Mouse (Mus musculus) MEL (cell line): ENCODE measurements around the gene Alg12. TPM values are rescaled to one million over a fixed set of nuclear protein-coding genes. Genes with fewer than 3 reads are reported as not detected.

Experiments used
- DNase-seq: peaks from one replicate; pipeline ENCODE4 v3.0.0; 2011; ENCODE audit warnings: low read depth, low spot score
- H3K27ac ChIP-seq: 2 replicates; pipeline ENCODE4 v1.5.1; 2012; ENCODE audit warnings: low read depth, mild to moderate bottlenecking, control low read depth, low read length, moderate library complexity; ENCODE audit not compliant: control insufficient read depth
- H3K27me3 ChIP-seq, 2 experiments: fragments of 150-350 bp in 1 of 2; sonication (generic) in 1 of 2; 2 replicates each; pipeline ENCODE4 v1.6.1; 2012; ENCODE audit warnings: low read length in 2 of 2, mild to moderate bottlenecking in 2 of 2, improper control_type of control experiment in 1 of 2, moderate library complexity in 1 of 2; ENCODE audit not compliant: insufficient read depth in 2 of 2, control insufficient read depth in 1 of 2
- H3K36me3 ChIP-seq, 2 experiments: 2 replicates each; pipeline ENCODE4 v1.6.1; 2012 to 2014; ENCODE audit warnings: low read length in 2 of 2, improper control_type of control experiment in 1 of 2, inconsistent platforms in 1 of 2, mild to moderate bottlenecking in 1 of 2; ENCODE audit not compliant: insufficient read depth in 2 of 2, control insufficient read depth in 1 of 2
- H3K4me1 ChIP-seq, 2 experiments: fragments of 150-350 bp in 1 of 2; sonication (generic) in 1 of 2; 2 replicates each; pipeline ENCODE4 v1.6.1; 2012; ENCODE audit warnings: low read length in 2 of 2, improper control_type of control experiment in 1 of 2, mild to moderate bottlenecking in 1 of 2; ENCODE audit not compliant: insufficient read depth in 2 of 2, control insufficient read depth in 1 of 2
- H3K4me3 ChIP-seq, 2 experiments: fragments of 150-350 bp in 1 of 2; sonication (generic) in 1 of 2; 2 replicates each; pipeline ENCODE4 v1.5.1; 2012; ENCODE audit warnings: low read depth in 2 of 2, low read length in 2 of 2, mild to moderate bottlenecking in 2 of 2, moderate library complexity in 2 of 2, control low read depth in 1 of 2, improper control_type of control experiment in 1 of 2; ENCODE audit not compliant: control insufficient read depth in 1 of 2, insufficient read depth in 1 of 2
- H3K79me2 ChIP-seq: 2 replicates; pipeline ENCODE4 v1.6.1; 2012; ENCODE audit warnings: mild to moderate bottlenecking, low read length, moderate library complexity; ENCODE audit not compliant: control insufficient read depth, poor library complexity, insufficient read depth
- H3K9ac ChIP-seq: 2 replicates; pipeline ENCODE4 v1.6.1; 2012; ENCODE audit warnings: low read depth, mild to moderate bottlenecking, control low read depth, low read length, moderate library complexity; ENCODE audit not compliant: control insufficient read depth, poor library complexity, severe bottlenecking
- H3K9me3 ChIP-seq: fragments of 150-350 bp; sonication (generic); replicated peaks from 2 replicates; pipeline ENCODE4 v1.6.1; 2012; ENCODE audit warnings: mild to moderate bottlenecking, low read length, improper control_type of control experiment, moderate library complexity; ENCODE audit not compliant: insufficient read depth
- CHD1 ChIP-seq: IDR thresholded peaks from 2 replicates; pipeline ENCODE4 v1.6.1; 2012; ENCODE audit warnings: low read depth, mild to moderate bottlenecking, inconsistent platforms, low read length, improper control_type of control experiment
- CHD2 ChIP-seq: IDR thresholded peaks from 2 replicates; pipeline ENCODE4 v1.6.1; 2011; ENCODE audit warnings: low read length, improper control_type of control experiment
- E2F4 ChIP-seq: IDR thresholded peaks from 2 replicates; pipeline ENCODE4 v1.6.1; 2011; ENCODE audit warnings: low read depth, low read length, improper control_type of control experiment, borderline replicate concordance
- EP300 ChIP-seq, 2 experiments: IDR thresholded peaks; 2 replicates each; pipeline ENCODE4 v1.6.1; 2011; ENCODE audit warnings: improper control_type of control experiment in 2 of 2, low read length in 2 of 2, low read depth in 1 of 2, mild to moderate bottlenecking in 1 of 2
- GABPA ChIP-seq: IDR thresholded peaks from 2 replicates; pipeline ENCODE4 v1.6.1; 2012; ENCODE audit warnings: low read depth, mild to moderate bottlenecking, inconsistent platforms, low read length, improper control_type of control experiment, moderate library complexity
- GATA1 ChIP-seq: IDR thresholded peaks from 2 replicates; pipeline ENCODE4 v1.6.1; 2011; ENCODE audit warnings: low read depth, low read length, improper control_type of control experiment
- HCFC1 ChIP-seq: IDR thresholded peaks from 2 replicates; pipeline ENCODE4 v1.6.1; 2012; ENCODE audit warnings: low read depth, mild to moderate bottlenecking, inconsistent platforms, low read length, improper control_type of control experiment, moderate library complexity
- KAT2A ChIP-seq: conservative IDR thresholded peaks from 2 replicates; pipeline ENCODE4 v1.6.1; 2012; ENCODE audit warnings: low read depth, low read length, improper control_type of control experiment, inconsistent platforms
- MAX ChIP-seq: IDR thresholded peaks from 2 replicates; pipeline ENCODE4 v1.6.1; 2011; ENCODE audit warnings: low read length, improper control_type of control experiment
- MAZ ChIP-seq: IDR thresholded peaks from 2 replicates; pipeline ENCODE4 v1.6.1; 2012; ENCODE audit warnings: low read depth, mild to moderate bottlenecking, inconsistent platforms, low read length, improper control_type of control experiment
- MEF2A ChIP-seq: IDR thresholded peaks from 2 replicates; pipeline ENCODE4 v1.6.1; 2014; ENCODE audit warnings: low read depth, mild to moderate bottlenecking, inconsistent platforms, low read length, improper control_type of control experiment; ENCODE audit not compliant: poor library complexity, insufficient replicate concordance, severe bottlenecking; ENCODE audit errors: extremely low read depth
- MYB ChIP-seq: IDR thresholded peaks from 2 replicates; pipeline ENCODE4 v1.6.1; 2011; ENCODE audit warnings: mild to moderate bottlenecking, low read depth, low read length, improper control_type of control experiment
- NELFE ChIP-seq: IDR thresholded peaks from 2 replicates; pipeline ENCODE4 v1.6.1; 2011; ENCODE audit warnings: low read depth, low read length, improper control_type of control experiment
- NRF1 ChIP-seq: IDR thresholded peaks from 2 replicates; pipeline ENCODE4 v1.6.1; 2014; ENCODE audit warnings: low read depth, mild to moderate bottlenecking, inconsistent platforms, low read length, improper control_type of control experiment, moderate library complexity; ENCODE audit not compliant: poor library complexity, insufficient read depth, severe bottlenecking
- POLR2A ChIP-seq, 2 experiments: IDR thresholded peaks; 2 replicates each; pipeline ENCODE4 v1.6.1; 2011 to 2012; ENCODE audit warnings: low read length in 2 of 2, mild to moderate bottlenecking in 2 of 2, control low read depth in 1 of 2, improper control_type of control experiment in 1 of 2, low read depth in 1 of 2, moderate library complexity in 1 of 2; ENCODE audit not compliant: control insufficient read depth in 1 of 2, insufficient read depth in 1 of 2, poor library complexity in 1 of 2
- POLR2AphosphoS2 ChIP-seq: IDR thresholded peaks from 2 replicates; pipeline ENCODE4 v1.6.1; 2011; ENCODE audit warnings: low read length, improper control_type of control experiment
- RAD21 ChIP-seq: IDR thresholded peaks from 2 replicates; pipeline ENCODE4 v1.6.1; 2011; ENCODE audit warnings: mild to moderate bottlenecking, low read depth, low read length, improper control_type of control experiment
- RCOR1 ChIP-seq: IDR thresholded peaks from 2 replicates; pipeline ENCODE4 v1.6.1; 2012; ENCODE audit warnings: low read depth, mild to moderate bottlenecking, inconsistent platforms, low read length, improper control_type of control experiment
- SIN3A ChIP-seq: IDR thresholded peaks from 2 replicates; pipeline ENCODE4 v1.6.1; 2012; ENCODE audit warnings: low read length, improper control_type of control experiment, inconsistent platforms
- SMC3 ChIP-seq: IDR thresholded peaks from 2 replicates; pipeline ENCODE4 v1.6.1; 2011; ENCODE audit warnings: low read depth, low read length, improper control_type of control experiment
- TAL1 ChIP-seq: IDR thresholded peaks from 2 replicates; pipeline ENCODE4 v1.6.1; 2012; ENCODE audit warnings: mild to moderate bottlenecking, inconsistent platforms, low read length, moderate library complexity, mixed read lengths
- TCF12 ChIP-seq: IDR thresholded peaks from 2 replicates; pipeline ENCODE4 v1.6.1; 2014; ENCODE audit warnings: low read depth, mild to moderate bottlenecking, inconsistent platforms, low read length, improper control_type of control experiment, moderate library complexity
- UBTF ChIP-seq: IDR thresholded peaks from 2 replicates; pipeline ENCODE4 v1.6.1; 2012; ENCODE audit warnings: low read depth, mild to moderate bottlenecking, inconsistent platforms, low read length, improper control_type of control experiment, moderate library complexity, borderline replicate concordance; ENCODE audit not compliant: insufficient read depth
- USF1 ChIP-seq: IDR thresholded peaks from 2 replicates; pipeline ENCODE4 v1.6.1; 2014; ENCODE audit warnings: low read depth, mild to moderate bottlenecking, inconsistent platforms, low read length, improper control_type of control experiment, moderate library complexity
- USF2 ChIP-seq, 2 experiments: IDR thresholded peaks; 2 replicates each; pipeline ENCODE4 v1.6.1; 2011 to 2012; ENCODE audit warnings: improper control_type of control experiment in 2 of 2, low read length in 2 of 2, borderline replicate concordance in 1 of 2, inconsistent platforms in 1 of 2, low read depth in 1 of 2, mild to moderate bottlenecking in 1 of 2; ENCODE audit not compliant: insufficient read depth in 1 of 2
- ZKSCAN1 ChIP-seq: IDR thresholded peaks from 2 replicates; pipeline ENCODE4 v1.6.1; 2012; ENCODE audit warnings: low read depth, mild to moderate bottlenecking, inconsistent platforms, low read length, improper control_type of control experiment, moderate library complexity
- ZNF384 ChIP-seq: IDR thresholded peaks from 2 replicates; pipeline ENCODE4 v1.6.1; 2012; ENCODE audit warnings: low read depth, mild to moderate bottlenecking, inconsistent platforms, low read length, improper control_type of control experiment
- polyA plus RNA-seq, 2 experiments: library from polyadenylated mRNA; stranded (reverse) in 1 of 2; unstranded in 1 of 2; fragments of >175 nt in 1 of 2; fragments of >200 nt in 1 of 2; gene quantifications; 2 replicates each; pipeline versions ENCODE4 v1.2.1 to v1.2.4; 2012; ENCODE audit warnings: low replicate concordance in 2 of 2, low read depth in 1 of 2; ENCODE audit not compliant: insufficient read length in 2 of 2, insufficient read depth in 1 of 2, missing spikeins in 1 of 2
- total RNA-seq: library from RNA; depleted of rRNA; stranded (reverse); fragments of 300-350 nt; gene quantifications from 2 replicates; pipeline ENCODE4 v1.2.3, GENCODE M21; 2012

The Alg12 gene
- total and polyA plus RNA-seq, 3 experiments = 13.7 to 18.6 TPM; not detected in 1

GRCm38 (mm10) chr15:88865061-88865460, 45.9 kb upstream of the Alg12 start:
- Histone ChIP-seq H3K9ac (no peak overlapping the region), H3K4me1 (peaks cover 0 to 11% of the 10 kb centered on the region in 2 experiments; a peak in 2 of 4 replicates), H3K27me3 (no peaks in the 10 kb centered on the region), H3K36me3 (peaks cover 2 to 8% of the 10 kb centered on the region in 2 experiments; a peak in 2 of 4 replicates), H3K27ac (no peak overlapping the region), H3K4me3 (no peak overlapping the region), H3K9me3 (no peaks in the 10 kb centered on the region), H3K79me2 (peaks cover 23% of the 10 kb centered on the region)
- TF ChIP-seq CHD2 (no peak), UBTF (no peak), ZKSCAN1 (no peak), RAD21 (no peak), NELFE (no peak), EP300 (IDR thresholded peaks at IDR 0.05; ENCODE audit: low read depth in 1 of 2, low read length in 2 of 2) (no peak), KAT2A (no peak), MEF2A (no peak), TAL1 (no peak), GATA1 (no peak), USF2 (IDR thresholded peaks at IDR 0.05; ENCODE audit: borderline replicate concordance in 1 of 2, insufficient read depth in 1 of 2, low read depth in 1 of 2, low read length in 2 of 2) (no peak), TCF12 (no peak), RCOR1 (no peak), MYB (no peak)
- DNase-seq = no peak

DNA sequence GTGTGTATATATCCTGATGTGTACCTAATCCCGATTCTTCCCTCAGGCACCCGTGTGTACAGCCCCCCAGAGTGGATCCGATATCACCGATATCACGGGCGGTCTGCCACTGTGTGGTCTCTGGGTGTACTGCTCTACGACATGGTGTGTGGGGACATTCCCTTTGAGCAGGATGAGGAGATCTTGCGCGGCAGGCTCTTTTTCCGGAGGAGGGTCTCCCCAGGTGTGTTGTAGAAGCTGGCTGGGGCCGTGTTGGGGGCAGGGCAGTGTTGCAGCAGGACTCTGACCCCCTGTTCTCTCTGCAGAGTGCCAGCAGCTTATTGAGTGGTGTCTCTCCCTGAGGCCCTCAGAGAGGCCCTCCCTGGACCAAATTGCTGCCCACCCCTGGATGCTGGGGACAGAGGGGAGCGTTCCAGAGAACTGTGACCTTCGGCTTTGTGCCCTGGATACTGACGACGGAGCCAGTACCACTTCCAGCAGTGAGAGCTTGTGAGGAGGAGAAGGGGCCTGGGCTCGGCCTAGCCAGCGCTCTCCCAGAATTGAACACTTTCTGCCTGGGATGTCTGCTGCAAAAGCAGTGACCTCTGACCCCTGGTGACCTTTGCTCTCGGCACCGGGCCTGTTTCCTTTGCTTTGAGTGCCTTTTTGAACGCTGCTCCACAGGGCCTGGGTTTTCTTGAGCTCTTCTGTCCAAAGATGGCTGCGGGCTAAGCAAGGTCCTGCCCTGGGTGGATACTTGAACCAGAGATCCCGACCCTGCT, 45.3 kb upstream of the Alg12 start:
- Histone ChIP-seq H3K4me1 (peaks cover 0 to 11% of the 10 kb centered on the region in 2 experiments; a peak in 2 of 4 replicates), H3K27me3 (no peaks in the 10 kb centered on the region), H3K9ac (peak overlapping the region; percentile 88), H3K79me2 (peaks cover 23% of the 10 kb centered on the region), H3K27ac (no peak overlapping the region), H3K4me3 (peak overlapping the region; percentile 65 to 78), H3K9me3 (no peaks in the 10 kb centered on the region), H3K36me3 (peaks cover 2 to 8% of the 10 kb centered on the region in 2 experiments; a peak in 2 of 4 replicates)
- DNase-seq = no peak
- TF ChIP-seq GABPA (no peak), HCFC1 (no peak), CHD1 (no peak), POLR2A (IDR thresholded peaks at IDR 0.05; ENCODE audit: control insufficient read depth in 1 of 2, insufficient read depth in 1 of 2, low read depth in 1 of 2, low read length in 2 of 2, poor library complexity in 1 of 2) (no peak), USF1 (no peak), TCF12 (no peak), NRF1 (no peak), E2F4 (no peak), MAZ (no peak), ZNF384 (no peak), RAD21 (no peak), KAT2A (no peak), TAL1 (no peak), SMC3 (no peak), NELFE (no peak), RCOR1 (no peak), MAX (no peak), POLR2AphosphoS2 (no peak), SIN3A (no peak)
